Mouse (Mus musculus) left cerebral cortex, postnatal 25 days (tissue): Measurements from ENCODE around the gene Daam1. TPM values are rescaled to one million over a fixed set of nuclear protein-coding genes. Genes with fewer than 3 reads are reported as not detected.
"Not testable (repeated sequence)": the region's sequence is repeated elsewhere in the genome, so short reads cannot be mapped to it uniquely, and the experiment has no call there.

Source experiments
- DNase-seq, 2 experiments: peaks; one replicate each; pipeline ENCODE4 v3.0.0; 2022; ENCODE audit warnings: low spot score in 2 of 2, mixed read lengths in 1 of 2
- intact Hi-C: fragments of 180-260 bp; cut with DNase I; formaldehyde crosslinking; loops from one replicate; pipeline ENCODE4 v1.15.1; 2025
- total RNA-seq, 2 experiments: library from RNA; stranded (reverse); gene quantifications; 2 replicates each; pipeline ENCODE4 v1.2.3; 2021

Daam1 gene
- total RNA-seq, 2 experiments from 2014 or later = 53.7 to 54.7 TPM

DNA sequence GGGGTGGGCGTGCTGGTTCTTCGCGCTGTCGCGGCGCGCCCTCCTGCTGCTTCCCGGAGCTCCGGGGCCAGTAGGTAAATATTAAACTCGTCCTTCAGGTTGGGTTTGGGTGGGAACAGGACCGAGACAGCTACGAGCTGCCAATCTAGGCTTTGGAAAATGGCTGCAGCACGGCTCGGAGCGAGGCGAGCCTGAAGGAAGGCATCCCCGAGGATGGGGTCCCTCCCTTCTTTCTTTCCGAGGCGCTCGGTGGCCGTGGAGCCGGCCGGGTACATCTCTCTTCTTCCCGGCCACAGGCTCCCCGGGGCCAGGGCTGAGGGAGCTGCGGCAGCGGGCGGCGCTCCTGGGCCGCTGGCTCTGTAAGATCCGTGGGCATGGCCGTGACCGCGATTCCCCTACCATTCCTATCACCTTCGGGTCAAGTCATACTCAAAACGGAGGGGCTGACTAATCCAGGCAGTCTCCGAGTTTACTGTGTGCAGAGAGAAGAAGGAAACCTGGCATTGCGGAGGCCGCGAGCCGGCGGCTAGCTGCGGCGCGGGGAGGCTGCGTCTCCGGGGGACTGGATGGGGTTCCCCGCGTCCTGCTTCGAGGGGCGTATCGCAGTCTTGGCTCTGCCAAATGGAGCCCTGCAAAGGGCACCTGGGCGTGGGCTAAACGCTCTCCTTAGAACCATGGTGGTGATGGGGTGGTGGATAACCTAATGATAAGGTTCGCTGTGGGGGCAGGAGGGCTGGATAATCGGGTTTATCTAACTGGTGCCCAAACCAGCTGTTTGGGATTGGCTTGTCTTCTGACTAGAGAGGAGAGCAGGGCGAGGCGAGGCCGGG is 595 bp downstream of the Daam1 start:
- DNase-seq = peak in 1 of 2 experiments; percentile 45
- intact Hi-C loops = loop anchor here (2.0 to 5.0 kb wide), 3 partner anchors 51 to 149 kb away; no protein-coding TSS in a partner anchor

DNA sequence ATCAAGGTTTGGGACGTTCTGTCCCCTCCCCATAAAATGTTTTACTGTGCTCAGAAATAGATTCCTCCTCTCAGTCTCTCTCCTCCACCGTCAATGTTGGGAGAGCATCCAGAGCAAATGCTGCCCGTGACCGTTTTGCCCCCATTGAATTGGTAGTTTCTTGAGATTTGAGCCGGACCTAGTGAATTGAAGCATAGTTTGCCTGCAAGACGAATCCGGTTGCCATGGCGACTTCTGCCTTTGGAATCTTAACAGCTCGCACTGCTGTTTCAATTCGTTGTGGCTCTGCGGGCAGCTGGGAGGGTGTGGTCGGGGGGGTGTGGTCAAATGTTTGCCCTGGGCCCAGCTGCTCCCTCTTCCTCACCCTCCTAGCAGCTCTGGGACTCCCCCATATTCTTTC is 1.3 kb downstream of the Daam1 start:
- intact Hi-C loops = loop anchor here (5.0 kb wide), 2 partner anchors 50 to 75 kb away; no protein-coding TSS in a partner anchor

DNA sequence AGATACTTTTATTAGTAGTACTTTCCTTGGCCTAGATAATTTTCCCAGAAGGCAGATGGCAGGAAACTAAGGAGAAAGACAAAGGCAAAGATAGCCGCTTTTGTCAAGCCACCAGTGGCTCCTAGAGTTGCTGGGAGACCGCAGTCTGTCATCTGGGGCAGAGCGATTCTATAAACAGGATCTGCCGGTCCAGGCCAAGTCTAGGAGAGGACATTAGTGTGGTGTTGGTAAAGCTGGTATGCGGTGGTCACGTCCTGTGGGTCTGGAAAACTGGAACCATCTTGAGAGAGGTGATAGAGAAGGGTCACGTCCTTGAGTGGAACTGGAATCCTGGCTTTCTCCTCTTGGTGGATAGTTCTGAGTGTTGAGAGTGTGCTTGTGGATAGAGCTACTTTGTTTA is 3.2 kb downstream of the Daam1 start:
- intact Hi-C loops = loop anchor here (5.0 kb wide), 2 partner anchors 48 to 73 kb away; no protein-coding TSS in a partner anchor
- DNase-seq = no peak

More for the DNA sequence above, 1.3 kb downstream of the Daam1 start:
- DNase-seq = peak; percentile 78 to 80

DNA sequence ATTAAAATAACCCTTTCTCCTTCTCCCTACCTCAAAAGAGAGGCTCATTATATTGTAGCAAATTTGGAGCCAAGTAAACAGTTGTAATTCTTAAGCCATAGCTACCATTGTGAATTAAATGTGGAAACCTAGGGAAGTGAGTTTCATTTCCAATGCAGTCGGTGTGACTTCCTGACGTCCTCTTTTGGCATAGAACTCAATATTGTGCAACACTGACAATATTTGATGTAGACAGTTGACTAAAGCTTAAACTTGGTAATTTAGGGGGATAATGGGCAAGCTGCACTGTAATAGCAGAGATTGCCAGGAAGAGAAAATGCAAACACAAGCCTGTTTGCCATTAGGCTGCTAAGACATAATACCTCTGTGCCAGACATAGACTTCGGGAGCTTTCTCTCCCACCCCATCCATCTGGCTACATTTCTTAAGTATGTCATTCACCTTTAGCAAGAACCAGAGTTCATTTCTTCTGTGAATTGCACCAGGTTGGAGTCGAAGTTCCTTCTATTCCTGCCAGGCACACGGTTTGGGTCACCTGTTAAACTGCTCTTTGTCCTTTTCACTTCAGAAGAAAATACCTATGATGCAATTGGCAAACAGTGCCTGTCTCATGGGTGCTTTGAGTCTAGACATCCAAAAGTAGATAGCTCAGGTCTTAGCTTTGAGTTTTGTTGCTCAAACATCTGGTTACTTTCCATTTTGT is 5.2 kb downstream of the Daam1 start:
- intact Hi-C loops = no loop called here
- no peak for DNase-seq

DNA sequence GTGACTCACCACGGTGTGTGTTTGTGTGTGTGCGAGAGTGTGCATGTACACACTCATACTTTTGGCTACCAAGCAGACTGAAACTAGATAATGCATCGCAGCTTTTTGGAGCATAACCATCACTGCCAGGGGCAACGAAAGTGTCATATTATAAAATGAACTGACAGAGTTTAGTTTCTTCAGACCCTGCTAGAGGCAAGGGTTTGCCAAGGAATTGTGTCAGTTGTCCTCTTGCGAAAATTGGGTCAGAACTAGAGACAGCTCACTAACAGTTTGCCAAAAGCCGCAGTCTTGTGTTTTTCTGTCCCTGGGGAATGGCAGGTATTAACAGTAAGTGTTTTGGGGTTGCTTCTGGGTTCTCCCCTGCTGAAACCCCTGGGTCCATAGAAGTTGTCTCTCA is 5.9 kb downstream of the Daam1 start:
- no peak for DNase-seq
- intact Hi-C loops = no loop called here

DNA sequence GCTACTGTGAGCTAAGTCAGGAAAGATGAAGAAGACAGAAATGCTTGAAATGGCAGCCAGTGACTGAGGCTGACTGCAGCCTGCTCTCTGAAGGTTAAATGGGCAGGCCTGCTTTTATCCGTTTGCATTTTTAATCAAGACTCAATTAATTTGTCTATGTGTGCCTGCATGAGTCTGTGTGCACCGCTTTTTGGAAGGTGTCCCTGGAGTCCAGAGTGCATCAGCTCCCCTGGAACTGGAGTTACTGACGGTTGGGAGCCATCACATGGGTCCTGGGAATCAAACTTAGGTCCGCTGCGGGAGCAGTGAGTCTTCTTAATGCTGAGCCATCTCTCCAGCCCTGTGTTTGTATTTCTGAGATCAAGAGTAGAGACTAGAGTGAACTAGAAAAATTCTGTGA is 6.7 kb downstream of the Daam1 start:
- intact Hi-C loops = no loop called here
- no peak for DNase-seq

DNA sequence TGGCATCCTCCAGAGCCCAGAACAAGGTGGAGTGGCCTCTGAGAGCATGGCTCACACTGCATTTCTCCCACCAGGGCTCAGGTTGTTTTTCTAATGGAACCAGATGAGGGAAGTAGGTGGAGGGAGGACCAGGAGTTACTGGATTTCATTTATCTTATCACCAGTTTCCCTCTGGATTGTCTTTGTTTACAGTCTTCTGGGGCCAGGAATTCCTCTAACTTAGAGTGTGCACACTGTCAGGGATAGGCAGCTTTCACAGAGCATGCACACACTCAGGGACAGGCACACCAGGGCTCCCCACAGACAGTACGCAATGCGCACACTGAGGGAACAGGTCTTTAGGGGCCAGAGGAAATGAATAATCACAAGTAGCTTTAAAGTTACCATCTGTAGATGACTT is 7.4 kb downstream of the Daam1 start:
- no peak for DNase-seq
- intact Hi-C loops = no loop called here

DNA sequence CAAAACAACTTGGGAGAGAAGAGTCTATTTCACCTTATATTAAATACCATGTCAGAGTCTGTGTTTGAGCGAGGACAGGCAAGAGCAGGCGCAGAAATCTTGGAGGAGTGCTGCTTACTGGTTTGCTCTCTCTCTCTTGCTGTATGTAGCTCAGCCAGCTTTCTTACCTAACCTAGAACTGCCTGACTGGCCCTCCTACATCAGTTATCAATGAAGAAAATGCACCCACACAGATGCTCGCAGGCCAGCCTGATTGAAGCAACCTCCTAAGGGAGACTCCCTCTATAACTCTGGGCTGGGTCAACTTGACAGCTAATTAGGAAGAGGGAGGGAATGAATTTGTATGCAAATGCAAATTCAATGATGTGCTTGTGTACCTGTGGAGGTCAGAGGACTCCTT is 8.8 kb downstream of the Daam1 start:
- DNase-seq = no peak
- intact Hi-C loops = no loop called here

DNA sequence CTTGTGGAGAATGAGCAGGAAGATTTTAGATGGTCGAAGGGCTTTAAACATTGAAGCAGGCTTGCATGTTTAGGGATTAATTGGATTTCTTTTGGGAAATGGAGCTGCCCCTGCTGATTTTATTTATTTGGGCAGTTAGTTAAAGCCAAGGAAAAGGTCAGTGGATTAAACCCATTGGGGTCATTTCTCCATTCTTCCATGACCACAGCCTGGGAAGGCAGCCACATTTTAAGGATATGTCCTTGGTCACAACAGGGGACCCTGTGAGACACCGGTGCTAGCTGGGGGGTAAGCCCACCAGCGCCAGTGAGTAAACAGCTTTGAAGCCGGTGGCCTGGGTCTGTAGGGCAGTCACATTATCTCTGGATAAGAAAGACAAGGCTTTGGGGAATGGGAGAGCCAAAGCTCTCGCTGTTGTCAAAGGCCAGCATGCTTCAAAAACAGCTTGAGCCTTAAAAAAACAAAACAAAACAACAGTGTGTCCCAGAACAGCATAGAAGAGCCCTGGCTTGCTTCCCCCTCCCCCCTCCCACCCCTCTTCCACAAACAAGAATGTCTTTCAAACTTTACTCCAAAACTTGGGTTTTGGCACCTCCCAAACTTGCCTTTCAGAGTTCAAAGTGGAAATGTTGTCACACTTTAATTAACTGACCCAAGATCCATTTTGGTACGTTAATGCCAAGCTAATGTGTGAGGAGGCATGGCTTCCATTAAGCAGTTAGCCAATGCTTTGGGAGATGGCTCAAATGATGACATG is 9.7 kb downstream of the Daam1 start:
- DNase-seq = no peak
- intact Hi-C loops = no loop called here

DNA sequence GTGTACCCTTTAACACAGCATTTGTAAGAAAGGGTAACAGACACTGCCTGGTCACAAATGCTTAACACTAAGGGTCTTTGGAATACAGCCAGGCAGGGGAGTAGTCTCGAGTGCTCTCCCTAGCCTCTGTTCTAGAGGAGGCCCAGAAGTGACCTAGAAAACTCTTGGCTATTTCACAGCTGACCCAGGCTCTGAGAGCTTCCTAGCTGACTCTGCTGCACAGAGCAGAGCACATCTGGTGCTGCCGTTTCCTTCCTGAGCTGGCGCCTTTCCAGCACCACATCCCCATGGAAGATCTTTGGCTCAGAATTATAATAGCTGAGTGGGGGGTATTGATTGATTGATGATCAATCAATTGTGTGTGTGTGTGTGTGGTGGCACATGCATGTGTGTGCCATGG is 11.1 kb downstream of the Daam1 start:
- intact Hi-C loops = no loop called here
- no peak for DNase-seq

DNA sequence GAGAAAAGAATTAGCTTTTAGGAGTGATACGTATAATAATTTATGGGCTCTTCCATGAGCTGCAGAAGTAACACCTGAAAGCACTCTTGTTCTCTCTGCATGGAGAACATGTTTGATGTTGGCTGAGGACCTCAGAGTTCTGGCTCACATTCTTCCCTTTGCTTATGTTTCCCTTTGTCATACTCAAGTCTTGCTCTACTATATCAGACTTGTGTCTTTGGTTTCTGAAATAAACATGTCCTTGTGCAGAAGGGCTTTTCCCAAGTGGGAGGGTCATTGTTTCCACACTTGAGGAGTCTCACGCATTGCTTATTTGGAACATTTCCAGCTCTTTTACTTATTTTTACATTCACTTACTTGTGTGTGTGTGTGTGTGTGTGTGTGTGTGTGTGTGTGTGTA is 11.7 kb downstream of the Daam1 start:
- intact Hi-C loops = no loop called here
- DNase-seq = no peak

DNA sequence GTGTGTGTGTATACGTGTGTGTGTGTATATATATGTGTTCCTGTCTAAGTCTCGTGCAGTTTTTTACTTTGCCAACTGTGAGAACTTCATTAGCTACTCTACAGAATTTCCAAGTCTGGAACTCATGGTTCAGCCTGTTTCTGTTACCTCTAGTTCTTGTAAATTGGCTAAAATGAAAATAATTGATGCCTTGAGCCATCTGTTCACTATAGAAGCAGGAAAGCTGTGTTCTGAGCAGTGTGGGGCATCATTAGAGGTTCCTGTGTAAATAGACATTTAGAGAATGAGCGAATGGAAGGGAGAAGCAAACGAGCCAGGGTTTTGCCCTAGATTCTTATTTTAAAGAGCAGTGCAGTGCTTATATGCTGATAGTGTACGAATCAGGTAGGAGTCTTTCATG is 14.6 kb downstream of the Daam1 start:
- no peak for DNase-seq
- intact Hi-C loops = no loop called here

DNA sequence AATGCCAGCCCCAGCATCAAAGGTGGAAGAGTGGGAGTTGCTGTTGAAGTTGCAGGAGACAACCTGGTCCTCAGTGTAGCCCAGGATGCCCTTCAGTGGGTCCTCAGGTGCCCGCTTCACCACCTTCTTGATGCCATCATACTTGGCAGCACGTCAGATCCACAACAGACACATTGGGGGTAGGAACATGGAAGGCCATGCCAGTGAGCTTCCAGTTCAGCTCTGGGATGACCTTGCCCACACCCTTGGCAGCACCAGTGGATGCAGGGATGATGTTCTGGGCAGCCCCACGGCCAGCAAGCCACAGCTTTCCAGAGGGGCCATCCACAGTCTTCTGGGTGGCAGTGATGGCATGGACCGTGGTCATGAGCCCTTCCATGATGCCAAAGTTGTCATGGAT is 15.5 kb downstream of the Daam1 start:
- DNase-seq, intact Hi-C loops: not testable (repeated sequence)

DNA sequence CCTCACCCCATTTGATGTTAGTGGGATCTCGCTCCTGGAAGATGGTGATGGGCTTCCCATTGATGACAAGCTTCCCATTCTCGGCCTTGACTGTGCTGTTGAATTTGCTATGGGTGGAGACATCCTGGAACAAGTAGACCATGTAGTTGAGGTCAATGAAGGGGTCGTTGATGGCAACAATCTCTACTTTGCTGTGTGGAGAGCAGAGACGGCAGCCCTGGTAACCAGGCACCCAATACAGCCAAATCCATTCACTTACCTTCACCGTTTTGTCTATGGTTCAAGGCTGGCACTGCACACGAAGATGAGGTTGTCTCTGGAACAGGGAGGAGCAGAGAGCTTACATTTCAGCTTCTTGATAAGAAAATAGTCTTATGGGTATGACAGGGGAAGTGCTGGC is 16.1 kb downstream of the Daam1 start:
- intact Hi-C loops = not testable (repeated sequence)

DNA sequence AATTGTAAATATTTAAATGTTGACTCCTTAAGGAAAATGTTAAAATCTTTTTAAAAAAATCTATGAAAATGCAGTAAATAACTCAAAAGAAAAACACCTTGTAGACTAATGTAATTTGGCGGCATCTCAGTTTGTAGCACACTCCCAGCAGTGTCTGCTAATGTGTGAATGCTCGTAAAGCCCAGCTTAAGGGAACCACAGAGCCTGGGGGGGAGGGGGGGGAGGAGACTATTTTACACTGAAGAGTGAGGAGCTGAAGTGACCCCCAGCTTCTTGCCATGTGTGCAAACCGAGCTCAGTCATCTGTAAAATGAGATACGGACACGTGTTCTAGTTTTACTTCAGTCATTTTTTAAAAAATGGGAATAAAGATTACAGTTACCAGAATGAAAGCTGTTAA is 16.7 kb downstream of the Daam1 start:
- intact Hi-C loops = no loop called here
- no peak for DNase-seq

More for the DNA sequence above, 16.1 kb downstream of the Daam1 start:
- DNase-seq = not testable (repeated sequence)

DNA sequence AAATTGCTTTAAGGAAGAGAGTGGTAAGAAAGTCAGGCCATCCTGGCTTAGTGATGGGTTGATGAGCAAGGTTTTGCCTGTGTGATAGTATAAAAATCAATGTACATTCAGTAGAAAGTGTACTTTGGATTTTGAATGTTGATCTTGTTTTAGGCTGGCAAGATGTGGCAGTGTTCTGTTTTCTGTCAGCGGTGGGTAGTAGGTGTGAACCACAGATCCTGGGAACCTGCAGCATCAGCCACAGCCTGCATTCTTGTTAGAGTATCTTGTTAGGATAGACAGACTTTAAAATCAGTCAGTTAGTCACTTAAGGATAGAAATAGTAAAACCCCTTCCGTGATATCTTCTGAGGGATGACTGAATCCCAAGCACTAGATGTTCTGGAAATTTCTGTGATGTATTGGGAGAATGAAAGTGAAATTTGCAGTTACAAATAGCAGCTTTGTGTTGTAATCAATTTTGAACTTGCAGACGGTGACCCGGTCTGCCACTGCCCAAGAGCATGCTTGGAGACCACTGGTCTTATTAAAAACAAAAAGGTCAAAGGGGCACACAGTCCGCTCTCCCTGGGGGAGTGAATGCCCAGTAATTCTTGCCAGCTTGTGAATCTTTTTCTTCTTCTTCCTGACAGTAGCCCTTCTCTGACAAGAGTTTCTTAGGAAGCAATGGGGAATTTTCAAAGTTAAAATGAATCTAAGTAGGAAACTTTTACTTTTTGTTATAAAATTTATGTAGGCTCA is 17.3 kb downstream of the Daam1 start:
- peak in 1 of 2 experiments; percentile 63 for DNase-seq
- intact Hi-C loops = no loop called here

DNA sequence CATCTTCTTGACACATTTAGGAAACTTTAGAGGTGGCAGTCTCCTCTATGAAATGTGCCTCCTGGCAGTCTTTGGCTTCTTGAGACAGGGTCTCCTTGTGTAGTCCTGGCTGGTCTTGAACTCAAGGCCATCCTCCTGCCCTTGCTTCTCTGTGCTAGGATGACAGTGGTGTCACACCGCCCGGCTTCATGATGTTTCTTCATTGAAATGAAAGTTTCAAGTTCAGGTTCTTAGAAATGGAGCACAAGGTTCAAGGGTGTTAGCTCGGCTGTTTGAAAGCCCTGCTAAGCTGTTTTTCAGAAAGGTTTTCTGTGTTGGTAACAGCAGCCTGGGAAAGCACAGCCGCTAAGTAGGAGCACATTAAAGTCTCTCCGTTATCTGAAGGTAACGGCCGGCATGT is 18.2 kb downstream of the Daam1 start:
- intact Hi-C loops = no loop called here
- no peak for DNase-seq

DNA sequence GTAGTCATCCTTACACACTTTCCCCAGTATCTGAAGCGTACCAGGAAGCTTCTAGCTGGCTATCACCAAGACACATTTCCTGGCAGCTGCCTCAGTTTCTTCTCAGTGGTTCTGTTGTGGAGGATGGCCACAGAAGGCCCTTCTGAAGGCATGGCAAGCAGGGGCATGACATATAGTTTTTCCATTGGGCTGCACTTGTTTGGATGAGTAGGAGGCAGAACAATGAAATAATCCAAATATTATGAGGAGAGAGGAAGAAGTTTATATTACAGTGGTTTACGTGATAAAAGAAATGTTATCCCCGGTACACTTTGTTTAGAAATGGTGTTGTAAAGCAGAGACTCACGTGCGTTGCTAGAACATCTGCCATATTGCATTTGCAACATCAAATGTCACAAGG is 19.3 kb downstream of the Daam1 start:
- intact Hi-C loops = no loop called here
- no peak for DNase-seq

DNA sequence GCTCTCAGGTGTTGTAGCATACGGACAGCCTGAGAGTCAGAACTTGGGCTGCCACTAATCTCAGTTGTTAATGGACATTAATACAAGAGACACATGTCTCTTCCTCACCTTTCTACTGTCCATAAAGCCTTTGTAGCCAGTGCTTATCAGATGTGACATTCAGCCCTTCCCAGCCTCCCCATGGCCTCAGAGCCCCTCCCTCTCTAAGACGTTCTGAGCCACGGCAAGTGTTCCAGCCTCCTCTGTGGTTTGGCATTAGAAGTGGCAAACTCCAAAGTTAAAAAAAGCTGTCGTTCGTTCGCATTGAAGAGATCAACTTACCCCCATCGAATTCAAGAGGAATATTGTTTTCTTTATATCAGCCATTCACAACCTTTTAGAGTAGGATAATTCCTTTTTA is 21.8 kb downstream of the Daam1 start:
- DNase-seq = no peak
- intact Hi-C loops = no loop called here

DNA sequence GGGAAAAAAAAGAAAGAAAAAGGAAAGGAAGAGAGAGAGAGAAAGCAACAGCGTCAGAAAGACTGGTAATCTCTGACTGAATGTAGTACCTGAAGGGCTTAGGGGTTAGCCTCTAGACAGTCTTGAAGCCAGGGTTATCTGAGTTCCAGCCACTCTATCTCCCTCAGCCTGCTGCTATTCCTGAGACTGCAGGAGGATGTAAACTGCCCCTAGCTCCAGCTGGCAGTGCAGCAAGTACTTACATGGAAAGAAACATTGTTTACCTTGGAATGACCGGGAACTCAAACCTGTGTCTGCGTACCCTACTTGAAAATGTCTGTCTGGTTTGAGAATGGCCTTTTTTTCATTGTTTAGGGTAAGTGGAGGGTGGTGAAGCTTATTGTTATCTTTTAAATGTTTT is 22.8 kb downstream of the Daam1 start:
- intact Hi-C loops = no loop called here
- DNase-seq = no peak
